Mouse (Mus musculus): Measurements from ENCODE around the gene Cyp11a1. TPM values are rescaled to one million over a fixed set of nuclear protein-coding genes. Genes with fewer than 3 reads are reported as not detected.
A peak's percentile ranks its signal among the peaks of the same experiment; 100 is the strongest.

The Cyp11a1 gene
- polyA plus RNA-seq (2016; fragmentation: Nextera tagmentation; extraction: Ambion mirVana): 0.26 TPM in 1 of 2 replicates, not detected in the other

GRCm38 (mm10) chr9:58005753-58006461 lies at the start of gene Cyp11a1:
TSS of gene Cyp11a1 (plus strand) at chr9:58006411.
- peaks cover 7% of the 10 kb centered on the region; the same call in 1 of the 2 replicates for H3K27me3 ChIP-seq (ENCODE audit: low read depth, poor library complexity, severe bottlenecking)
- no peak within 1 kb of the TSS for H3K4me3 ChIP-seq
- no peaks in the 10 kb centered on the region for H3K36me3 ChIP-seq
- no peaks in the 10 kb centered on the region for H3K9me3 ChIP-seq (replicated peaks)
- 88% methylated on average over 16 of the region's 16 CpGs for WGBS
- no peak for DNase-seq (ENCODE audit: low spot score)
- peaks cover 20% of the 10 kb centered on the region for H3K4me1 ChIP-seq
- no peak within 1 kb of the TSS for H3K27ac ChIP-seq

GRCm38 (mm10) chr9:57956838-57957236 lies 49.4 kb upstream of the Cyp11a1 start:
- Histone ChIP-seq H3K4me3 (no peak overlapping the region), H3K4me1 (peaks cover 19% of the 10 kb centered on the region), H3K9me3 (replicated peaks) (no peaks in the 10 kb centered on the region), H3K36me3 (no peaks in the 10 kb centered on the region; the same call in 1 of the 2 replicates), H3K27me3 (ENCODE audit: low read depth, poor library complexity, severe bottlenecking) (no peaks in the 10 kb centered on the region), H3K27ac (no peak overlapping the region)
- WGBS: 76% methylated on average over 5 of the region's 5 CpGs
- no peak for DNase-seq (ENCODE audit: low spot score)

GRCm38 (mm10) chr9:57958615-57959014 lies 47.6 kb upstream of the Cyp11a1 start:
- WGBS: 89% methylated on average over 1 of the region's 1 CpGs
- Histone ChIP-seq H3K27ac (no peak overlapping the region), H3K27me3 (ENCODE audit: low read depth, poor library complexity, severe bottlenecking) (no peaks in the 10 kb centered on the region), H3K9me3 (replicated peaks) (no peaks in the 10 kb centered on the region), H3K36me3 (no peaks in the 10 kb centered on the region; the same call in 1 of the 2 replicates), H3K4me3 (no peak overlapping the region), H3K4me1 (peaks cover 25% of the 10 kb centered on the region)
- DNase-seq (ENCODE audit: low spot score): no peak

GRCm38 (mm10) chr9:57959399-57959798 lies 46.8 kb upstream of the Cyp11a1 start:
- Histone ChIP-seq H3K27ac (no peak overlapping the region), H3K36me3 (no peaks in the 10 kb centered on the region; the same call in 1 of the 2 replicates), H3K27me3 (ENCODE audit: low read depth, poor library complexity, severe bottlenecking) (no peaks in the 10 kb centered on the region), H3K4me3 (no peak overlapping the region), H3K9me3 (replicated peaks) (no peaks in the 10 kb centered on the region), H3K4me1 (peaks cover 17% of the 10 kb centered on the region)
- DNase-seq (ENCODE audit: low spot score): no peak
- WGBS: 64% methylated on average over 10 of the region's 10 CpGs

GRCm38 (mm10) chr9:57959886-57960866 lies 46.0 kb upstream of the Cyp11a1 start:
- no peak overlapping the region for H3K4me3 ChIP-seq
- H3K4me1 ChIP-seq: peaks cover 21% of the 10 kb centered on the region
- H3K27ac ChIP-seq: no peak overlapping the region
- H3K27me3 ChIP-seq (ENCODE audit: low read depth, poor library complexity, severe bottlenecking): no peaks in the 10 kb centered on the region
- no peaks in the 10 kb centered on the region for H3K9me3 ChIP-seq (replicated peaks)
- H3K36me3 ChIP-seq: no peaks in the 10 kb centered on the region; the same call in 1 of the 2 replicates
- 81% methylated on average over 17 of the region's 17 CpGs for WGBS
- DNase-seq (ENCODE audit: low spot score): no peak

GRCm38 (mm10) chr9:57961226-57961625 lies 45.0 kb upstream of the Cyp11a1 start:
- Histone ChIP-seq H3K9me3 (replicated peaks) (no peaks in the 10 kb centered on the region), H3K36me3 (no peaks in the 10 kb centered on the region), H3K27me3 (ENCODE audit: low read depth, poor library complexity, severe bottlenecking) (no peaks in the 10 kb centered on the region), H3K27ac (peak overlapping the region; percentile 54; the same call in 1 of the 2 replicates), H3K4me1 (peaks cover 30% of the 10 kb centered on the region), H3K4me3 (no peak overlapping the region)
- DNase-seq (ENCODE audit: low spot score): no peak
- 91% methylated on average over 15 of the region's 15 CpGs for WGBS

- Histone ChIP-seq H3K36me3 (no peaks in the 10 kb centered on the region), H3K4me1 (peaks cover 30% of the 10 kb centered on the region), H3K4me3 (no peak overlapping the region), H3K9me3 (replicated peaks) (no peaks in the 10 kb centered on the region), H3K27me3 (ENCODE audit: low read depth, poor library complexity, severe bottlenecking) (no peaks in the 10 kb centered on the region), H3K27ac (peak overlapping the region; percentile 54; the same call in 1 of the 2 replicates)
- no peak for DNase-seq (ENCODE audit: low spot score)
- WGBS: 72% methylated on average over 17 of the region's 17 CpGs
Observed at GRCm38 (mm10) chr9:57961863-57962778, 44.1 kb upstream of the Cyp11a1 start.

GRCm38 (mm10) chr9:57963249-57963997 lies 42.8 kb upstream of the Cyp11a1 start:
- no peak for DNase-seq (ENCODE audit: low spot score)
- peaks cover 34% of the 10 kb centered on the region for H3K4me1 ChIP-seq
- no peaks in the 10 kb centered on the region for H3K27me3 ChIP-seq (ENCODE audit: low read depth, poor library complexity, severe bottlenecking)
- H3K9me3 ChIP-seq (replicated peaks): no peaks in the 10 kb centered on the region
- H3K4me3 ChIP-seq: no peak overlapping the region
- WGBS: 89% methylated on average over 4 of the region's 4 CpGs
- no peaks in the 10 kb centered on the region for H3K36me3 ChIP-seq
- H3K27ac ChIP-seq: no peak overlapping the region; the same call in 1 of the 2 replicates

GRCm38 (mm10) chr9:57963998-57964395 lies 42.2 kb upstream of the Cyp11a1 start:
- Histone ChIP-seq H3K36me3 (no peaks in the 10 kb centered on the region), H3K4me1 (peaks cover 34% of the 10 kb centered on the region), H3K27ac (no peak overlapping the region), H3K27me3 (ENCODE audit: low read depth, poor library complexity, severe bottlenecking) (no peaks in the 10 kb centered on the region), H3K9me3 (replicated peaks) (no peaks in the 10 kb centered on the region), H3K4me3 (no peak overlapping the region)
- DNase-seq (ENCODE audit: low spot score): no peak
- 83% methylated on average over 5 of the region's 5 CpGs for WGBS

GRCm38 (mm10) chr9:57964528-57965250 lies 41.5 kb upstream of the Cyp11a1 start:
- Histone ChIP-seq H3K27ac (no peak overlapping the region; the same call in none of the 2 replicates), H3K9me3 (replicated peaks) (no peaks in the 10 kb centered on the region), H3K27me3 (ENCODE audit: low read depth, poor library complexity, severe bottlenecking) (no peaks in the 10 kb centered on the region), H3K4me1 (peaks cover 37% of the 10 kb centered on the region), H3K4me3 (no peak overlapping the region), H3K36me3 (no peaks in the 10 kb centered on the region)
- DNase-seq (ENCODE audit: low spot score): no peak
- WGBS: 76% methylated on average over 6 of the region's 6 CpGs
